Mouse (Mus musculus) E14TG2a.4 (cell line): ENCODE data around the gene Arhgef2.

Source experiments
- CTCF ChIP-seq: conservative IDR thresholded peaks from 2 replicates; pipeline ENCODE4 v1.5.1; 2014; ENCODE audit warnings: low read length
- NANOG ChIP-seq: IDR thresholded peaks from 2 replicates; pipeline ENCODE4 v1.6.1; 2014; ENCODE audit warnings: borderline replicate concordance, low read length, mixed read lengths
- POU5F1 ChIP-seq: IDR thresholded peaks from 2 replicates; pipeline ENCODE4 v1.6.1; 2014; ENCODE audit warnings: low read length, borderline replicate concordance

- TF ChIP-seq CTCF (no peak), NANOG (no peak), POU5F1 (no peak)
These were observed 39.2 kb upstream of the Arhgef2 start for GRCm38 (mm10) chr3:88566536-88567061.
